Mouse (Mus musculus) heart, postnatal 10 days (tissue): ENCODE measurements around the gene Ugt1a6b. TPM values are rescaled to one million over a fixed set of nuclear protein-coding genes. Genes with fewer than 3 reads are reported as not detected.

Experiments
- DNase-seq, 2 experiments: peaks; one replicate each; pipeline ENCODE4 v3.0.0; 2021
- intact Hi-C: fragments of 180-260 bp; cut with DNase I; formaldehyde crosslinking; loops from one replicate; pipeline ENCODE4 v1.15.1; 2025
- total RNA-seq, 2 experiments: library from RNA; stranded (reverse); gene quantifications; 2 replicates each; pipeline ENCODE4 v1.2.3; 2021

Ugt1a6b gene
- total RNA-seq, 2 experiments from 2014 or later: 0.72 TPM; not detected in 1

- no peak for DNase-seq
- intact Hi-C loops: no loop called here
Observed at GRCm38 (mm10) chr1:88258361-88258760, 155.3 kb downstream of the Ugt1a6b start.

- intact Hi-C loops: no loop called here
- DNase-seq: peak; percentile 59 to 70
Observed at GRCm38 (mm10) chr1:88258881-88259642, 156.0 kb downstream of the Ugt1a6b start.

GRCm38 (mm10) chr1:88259643-88260024, 156.6 kb downstream of the Ugt1a6b start:
- no peak for DNase-seq
- intact Hi-C loops: no loop called here

- intact Hi-C loops: no loop called here
Observed at GRCm38 (mm10) chr1:88260114-88260513, 157.1 kb downstream of the Ugt1a6b start.

GRCm38 (mm10) chr1:88260604-88261377, 157.7 kb downstream of the Ugt1a6b start:
- DNase-seq: no peak
- intact Hi-C loops: no loop called here

More at GRCm38 (mm10) chr1:88260114-88260513, 157.1 kb downstream of the Ugt1a6b start:
- DNase-seq: peak; percentile 52 to 55

GRCm38 (mm10) chr1:88261706-88262105, 158.7 kb downstream of the Ugt1a6b start:
- intact Hi-C loops: no loop called here
- DNase-seq: no peak

- intact Hi-C loops: no loop called here
- DNase-seq: peak; percentile 61 to 63
Observed at GRCm38 (mm10) chr1:88262255-88262654, 159.2 kb downstream of the Ugt1a6b start.

- intact Hi-C loops: no loop called here
- DNase-seq: no peak
Observed at GRCm38 (mm10) chr1:88262961-88263360, 159.9 kb downstream of the Ugt1a6b start.

- DNase-seq: no peak
- intact Hi-C loops: no loop called here
Observed at GRCm38 (mm10) chr1:88263778-88264177, 160.7 kb downstream of the Ugt1a6b start.

- intact Hi-C loops: no loop called here
- DNase-seq: no peak
Observed at GRCm38 (mm10) chr1:88264237-88264868, 161.3 kb downstream of the Ugt1a6b start.

GRCm38 (mm10) chr1:88264869-88265240, 161.8 kb downstream of the Ugt1a6b start:
- intact Hi-C loops: no loop called here
- no peak for DNase-seq

- intact Hi-C loops: no loop called here
Observed at GRCm38 (mm10) chr1:88266123-88266522, 163.1 kb downstream of the Ugt1a6b start.

GRCm38 (mm10) chr1:88267489-88267888, 164.4 kb downstream of the Ugt1a6b start:
- DNase-seq: no peak

More at GRCm38 (mm10) chr1:88266123-88266522, 163.1 kb downstream of the Ugt1a6b start:
- DNase-seq: no peak

GRCm38 (mm10) chr1:88268070-88268469, 165.0 kb downstream of the Ugt1a6b start:
- intact Hi-C loops: no loop called here
- DNase-seq: no peak

More at GRCm38 (mm10) chr1:88267489-88267888, 164.4 kb downstream of the Ugt1a6b start:
- intact Hi-C loops: no loop called here

Other genes with a start within 250 kb of the Ugt1a6b start
- gene Dgkd, start 250.0 kb upstream of the Ugt1a6b start, total RNA-seq: 10 to 100 TPM; 56.9 to 62.1 TPM
- gene Usp40, start 94.7 kb upstream of the Ugt1a6b start, total RNA-seq: 10 to 100 TPM; 23.7 to 24.6 TPM
- gene Ugt1a10, start 47.9 kb upstream of the Ugt1a6b start, total RNA-seq: not detected
- not detected for gene Ugt1a9, start 32.5 kb upstream of the Ugt1a6b start, total RNA-seq
- not detected for gene Ugt1a8, start 15.4 kb upstream of the Ugt1a6b start, total RNA-seq
- gene Ugt1a7c, start 8.2 kb upstream of the Ugt1a6b start, total RNA-seq: 1 to 10 TPM; 1.3 to 1.7 TPM
- 1 to 10 TPM; 2.2 to 2.7 TPM for gene Ugt1a6a, start 31.6 kb downstream of the Ugt1a6b start, total RNA-seq
- gene Ugt1a5, start 62.8 kb downstream of the Ugt1a6b start, total RNA-seq: under 1 TPM; 0.12 to 0.20 TPM
- not detected for gene Ugt1a2, start 97.3 kb downstream of the Ugt1a6b start, total RNA-seq
- 1 to 10 TPM in 1 of 2 experiments, under 1 TPM in 1; 0.84 to 1.1 TPM for gene Dnajb3, start 102.5 kb downstream of the Ugt1a6b start, total RNA-seq
- not detected for gene Ugt1a1, start 108.7 kb downstream of the Ugt1a6b start, total RNA-seq
- gene Mroh2a, start 123.7 kb downstream of the Ugt1a6b start, total RNA-seq: under 1 TPM in 1 of 2 experiments, not detected in 1; 0.10 TPM
- 10 to 100 TPM; 43.5 to 44.5 TPM for gene Hjurp, start 174.4 kb downstream of the Ugt1a6b start, total RNA-seq
- gene Trpm8, start 174.4 kb downstream of the Ugt1a6b start, total RNA-seq: not detected